1 mouse cellular context compared by ENCODE assay signal in genomic region chr4:129610472-129610871, GRCm38 (mm10).
A peak's percentile ranks its signal among the peaks of the same experiment; 100 is the strongest.
TF ChIP-seq lines count a peak whose summit lies in the region.

No protein-coding gene starts in this region.

TF ChIP-seq in CH12.LX, 34 proteins besides CTCF, POLR2A, EP300 and RAD21:
- TF ChIP-seq PAX5 (IDR thresholded peaks at IDR 0.05; ENCODE audit: low read length) (no peak), MXI1 (IDR thresholded peaks at IDR 0.05; ENCODE audit: low read depth, low read length) (no peak), POLR2AphosphoS2 (IDR thresholded peaks at IDR 0.05; ENCODE audit: low read depth, low read length) (0 out of 2 replicates have a peak, but pooled peaks have one; percentile 3), MAFK (IDR thresholded peaks at IDR 0.05; ENCODE audit: insufficient replicate concordance, low read length) (no peak), ZC3H11A (IDR thresholded peaks at IDR 0.05; ENCODE audit: low read depth, low read length) (no peak), ZKSCAN1 (IDR thresholded peaks at IDR 0.05; ENCODE audit: borderline replicate concordance, low read depth, low read length) (no peak)
